Mouse (Mus musculus): ENCODE measurements around the gene Olfr894.
"Not testable (repeated sequence)": the region's sequence is repeated elsewhere in the genome, so short reads cannot be mapped to it uniquely, and the experiment has no call there.

Gene Olfr894

GRCm38 (mm10) chr9:38217755-38218154 is at the start of gene Olfr894:
Olfr894 (plus strand) TSS chr9:38218055.
- DNase-seq (ENCODE audit: extremely low read depth, low read depth) = no peak

- DNase-seq (ENCODE audit: extremely low read depth, low read depth) = not testable (repeated sequence)
These were observed 49.5 kb upstream of the Olfr894 start for GRCm38 (mm10) chr9:38168341-38168740.

- no peak for DNase-seq (ENCODE audit: extremely low read depth, low read depth)
These were observed 37.1 kb upstream of the Olfr894 start, which contains the start of gene Olfr891 for GRCm38 (mm10) chr9:38180721-38181120. Olfr891 (minus strand) TSS chr9:38180821.

GRCm38 (mm10) chr9:38208065-38208464 is 9.8 kb upstream of the Olfr894 start, which contains the start of gene Olfr893:
Olfr893 (plus strand) TSS chr9:38208365.
- DNase-seq (ENCODE audit: extremely low read depth, low read depth) = no peak

GRCm38 (mm10) chr9:38252474-38252873 is 34.6 kb downstream of the Olfr894 start, which contains the start of gene Olfr143:
Olfr143 (plus strand) TSS chr9:38252774.
- DNase-seq (ENCODE audit: extremely low read depth, low read depth) = no peak

- no peak for DNase-seq (ENCODE audit: extremely low read depth, low read depth)
These were observed 49.7 kb downstream of the Olfr894 start, which contains the start of gene Olfr895 for GRCm38 (mm10) chr9:38267551-38267950. Olfr895 (plus strand) TSS chr9:38267851.

Data from MEL-GATA-1-ER (cell line).